Mouse (Mus musculus): ENCODE data around the gene Mapk12. TPM values are rescaled to one million over a fixed set of nuclear protein-coding genes. Genes with fewer than 3 reads are reported as not detected.
A peak's percentile ranks its signal among the peaks of the same experiment; 100 is the strongest.

Gene Mapk12
- total RNA-seq, 2 experiments from 2014 or later: 3.5 to 5.4 TPM

DNA sequence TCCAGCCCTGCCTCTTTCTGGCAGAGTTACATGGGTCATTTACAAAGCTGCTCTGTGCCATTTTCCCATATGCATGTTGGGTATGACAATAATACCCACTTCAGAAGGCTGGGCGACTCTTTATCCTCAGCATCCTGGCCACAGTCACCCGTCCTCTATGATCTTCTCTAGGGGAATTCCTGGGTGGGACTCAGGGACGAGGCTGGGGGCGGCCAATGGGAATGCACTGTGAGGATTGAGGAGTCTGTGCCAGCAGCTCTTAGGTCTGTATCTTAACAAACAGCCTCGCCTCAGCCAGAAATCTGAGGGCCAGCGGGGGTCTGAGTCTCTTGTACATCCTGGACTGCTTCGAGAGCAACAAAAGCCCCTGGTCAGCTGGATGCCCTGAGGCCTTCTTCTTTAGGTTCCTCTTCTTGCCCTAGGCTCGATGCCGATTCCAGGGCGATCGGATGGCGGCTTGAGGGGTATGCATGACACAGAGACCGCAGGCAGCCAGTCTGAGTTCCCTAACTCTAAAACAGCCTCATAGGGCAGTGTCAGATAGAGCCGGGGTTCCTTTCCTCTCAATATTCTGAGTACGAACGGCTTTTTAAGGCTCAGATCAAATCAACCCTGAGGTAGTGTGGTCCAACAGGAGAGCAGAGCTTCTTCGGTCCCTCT is 31.9 kb upstream of the Mapk12 start:
- no peak for DNase-seq (ENCODE audit: low spot score in 2 of 2)

DNA sequence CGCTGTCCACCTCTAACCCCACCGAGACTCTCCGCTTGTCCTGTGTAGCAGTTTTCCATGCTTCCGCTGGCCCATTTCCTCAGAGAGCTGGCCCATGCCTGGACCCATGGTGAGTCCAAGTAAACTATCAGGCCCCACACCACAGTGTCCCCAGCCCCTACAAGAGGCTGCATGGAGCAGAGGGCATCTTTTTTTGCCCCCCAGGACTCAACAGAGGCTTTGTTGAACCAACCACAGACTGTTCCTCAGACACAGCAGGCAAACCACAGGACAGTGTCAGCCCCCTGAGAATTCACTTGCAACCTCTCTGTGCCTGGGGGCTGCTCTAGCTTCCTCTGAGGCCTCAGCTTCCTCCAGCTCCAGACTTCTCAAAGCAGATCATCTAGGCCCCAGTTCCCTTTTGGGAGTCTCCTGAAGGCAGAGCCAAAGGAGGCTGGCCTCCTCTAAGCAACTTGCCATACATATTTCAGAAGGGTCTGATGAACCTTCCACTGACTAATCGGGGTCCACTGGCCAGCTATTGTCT is 31.1 kb upstream of the Mapk12 start:
- no peak for DNase-seq (ENCODE audit: low spot score in 2 of 2)

DNA sequence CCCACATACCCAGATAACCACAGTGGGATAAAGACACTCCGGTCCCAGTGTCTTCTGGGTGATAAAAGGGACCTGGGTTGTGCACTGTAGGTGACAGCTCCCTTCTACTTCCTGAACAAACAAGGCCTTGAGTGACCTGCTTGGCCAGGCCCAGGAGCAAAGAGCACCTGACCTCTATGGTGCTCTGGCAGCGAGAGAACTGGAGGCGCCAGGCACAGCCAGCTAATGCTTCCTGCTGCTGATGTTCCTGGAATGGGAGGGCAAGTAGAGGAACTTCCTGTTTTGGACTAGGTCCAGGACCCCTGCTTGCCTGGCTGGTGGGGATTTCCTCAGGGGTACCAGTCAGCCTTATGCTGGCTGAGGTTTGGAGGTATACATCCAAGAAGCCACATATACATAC is 29.6 kb upstream of the Mapk12 start:
- DNase-seq (ENCODE audit: low spot score in 2 of 2): no peak

DNA sequence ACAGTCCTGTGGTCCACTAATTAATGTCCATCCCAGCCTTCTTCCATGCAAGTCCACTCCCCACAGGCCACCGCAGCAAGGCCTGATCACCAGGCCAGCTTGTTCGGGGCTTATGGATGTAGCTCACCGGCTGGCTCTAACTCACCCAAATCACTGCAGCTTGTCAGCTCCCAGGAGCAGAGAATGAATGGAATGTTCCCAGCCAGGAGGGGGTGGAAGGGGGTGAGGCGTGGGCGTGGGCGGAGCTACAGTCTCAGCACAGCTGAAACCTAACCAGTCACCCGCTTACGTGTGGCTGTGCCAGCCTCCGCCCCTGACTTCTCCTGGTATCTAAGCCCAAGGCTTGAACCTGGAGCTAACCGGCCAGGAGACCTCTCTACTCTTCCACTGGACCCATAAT is 28.9 kb upstream of the Mapk12 start:
- DNase-seq (ENCODE audit: low spot score in 2 of 2): peak in 1 of 2 experiments; percentile 88

DNA sequence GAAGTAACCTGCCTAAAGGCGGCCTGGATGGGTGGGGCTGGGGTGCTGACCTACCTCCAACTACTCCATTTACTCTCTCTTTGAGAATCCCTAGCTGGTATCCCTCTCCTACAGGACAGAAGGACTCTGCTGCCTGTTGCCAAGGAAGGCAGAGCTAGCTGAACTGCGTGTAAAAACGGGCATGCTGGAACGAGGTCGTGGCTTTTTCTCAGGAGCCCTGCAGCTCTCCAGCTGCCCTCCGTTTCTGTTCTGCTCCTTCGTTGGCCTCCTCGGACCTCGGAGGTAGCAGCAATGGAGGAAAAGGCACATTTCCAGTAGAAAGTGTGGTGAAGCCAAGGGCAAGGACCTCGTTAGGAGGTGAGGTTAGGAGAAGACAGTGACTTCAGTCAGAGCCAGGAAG is 28.4 kb upstream of the Mapk12 start:
- DNase-seq (ENCODE audit: low spot score in 2 of 2): no peak

DNA sequence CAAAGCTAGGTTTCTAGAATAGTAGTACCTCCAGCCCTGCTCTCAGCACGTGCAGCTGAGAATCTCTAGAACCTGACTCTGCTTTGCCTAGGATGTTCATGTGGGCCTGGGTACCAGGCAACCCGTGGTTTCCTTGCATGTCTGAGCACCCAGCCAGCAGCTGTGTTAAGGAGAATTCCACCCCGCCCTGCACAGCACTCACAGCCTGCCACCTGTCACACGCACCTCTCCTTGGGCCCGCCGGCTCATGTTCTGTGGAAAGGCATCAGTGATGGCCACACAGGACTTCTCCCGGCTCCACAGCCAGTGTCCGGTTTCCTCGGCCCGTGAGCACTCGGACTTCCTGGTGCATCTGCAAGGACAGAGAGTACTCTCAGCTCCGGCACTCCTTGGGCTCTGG is 25.0 kb upstream of the Mapk12 start:
- no peak for DNase-seq (ENCODE audit: low spot score in 2 of 2)

DNA sequence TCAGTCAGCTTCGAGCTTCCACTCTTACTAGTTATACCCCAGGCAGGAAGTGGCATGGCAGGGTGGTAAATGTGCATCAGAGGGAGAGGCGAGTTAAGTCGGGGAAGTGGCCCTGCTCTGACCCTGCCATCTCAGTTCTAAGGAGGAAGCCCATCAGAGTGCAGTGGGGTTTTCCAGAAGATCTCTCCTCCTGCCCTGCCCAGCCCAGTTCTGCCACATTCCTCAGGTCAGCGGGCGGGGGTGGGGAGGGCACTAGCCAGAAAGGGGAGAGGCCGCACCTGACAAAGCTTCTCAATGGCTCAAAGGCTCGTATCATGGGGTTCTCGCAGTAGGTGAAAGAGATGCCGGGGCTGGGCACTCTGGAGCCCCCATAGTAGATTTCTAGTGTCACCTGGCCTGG is 20.9 kb upstream of the Mapk12 start:
- no peak for DNase-seq (ENCODE audit: low spot score in 2 of 2)

DNA sequence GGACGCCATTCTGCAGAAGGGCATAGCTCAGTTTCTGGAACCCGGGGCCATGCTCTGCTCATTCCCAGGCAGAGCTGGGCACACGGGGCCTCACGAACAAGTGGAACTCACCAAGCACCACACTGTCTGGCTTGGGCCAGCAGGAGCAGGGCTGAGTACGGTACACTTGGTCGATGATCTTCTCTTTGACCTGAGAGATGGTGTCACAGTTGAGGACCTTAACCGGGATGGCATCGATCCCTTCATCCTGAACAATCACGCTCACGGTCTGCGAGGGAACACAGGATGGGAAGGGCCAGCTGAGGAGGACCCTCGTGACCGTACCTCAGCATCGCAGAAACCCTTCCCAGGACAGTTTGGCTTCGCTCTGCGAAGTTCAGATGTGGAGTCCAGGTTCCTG is 18.0 kb upstream of the Mapk12 start:
- DNase-seq (ENCODE audit: low spot score in 2 of 2): no peak

DNA sequence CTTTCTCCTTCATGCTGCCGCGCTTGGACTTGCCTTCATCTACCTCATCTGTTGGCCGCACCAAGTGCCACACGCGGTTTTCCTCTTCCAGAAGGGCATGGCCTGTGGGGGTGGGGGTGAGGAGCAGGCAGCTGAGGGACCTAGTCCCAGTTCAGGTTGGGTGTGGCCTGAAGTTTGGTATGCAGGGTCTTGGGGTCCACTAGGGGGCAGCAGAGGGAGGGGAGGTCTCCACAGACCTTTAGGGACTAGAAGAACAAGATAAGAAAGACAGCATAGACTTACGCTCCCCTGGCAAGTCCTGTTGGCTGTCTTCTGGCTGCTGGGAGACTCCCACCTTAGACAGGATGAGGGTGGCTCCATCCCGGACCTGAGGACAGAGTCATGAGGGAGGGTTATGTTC is 17.5 kb upstream of the Mapk12 start:
- no peak for DNase-seq (ENCODE audit: low spot score in 2 of 2)

DNA sequence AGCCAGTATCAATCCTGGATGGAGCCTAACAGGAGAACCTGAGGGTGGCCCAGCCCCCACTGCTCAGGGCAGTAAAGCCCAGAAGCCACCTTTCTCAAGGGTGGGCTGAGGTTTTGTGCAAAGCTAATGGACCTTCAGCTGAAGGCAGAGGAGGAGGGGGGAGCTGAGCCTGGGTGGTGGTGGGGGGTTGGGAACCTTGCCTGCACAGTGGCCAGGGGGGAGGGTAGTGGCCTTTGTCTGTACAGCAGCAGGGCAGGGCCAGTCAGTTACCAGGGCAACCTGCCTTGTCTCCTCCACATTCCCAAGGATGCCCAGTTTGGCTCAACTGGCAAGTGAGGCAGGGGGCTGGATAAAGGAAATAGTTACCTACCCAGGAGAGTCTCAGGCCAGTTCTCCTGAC is 11.8 kb upstream of the Mapk12 start:
- DNase-seq (ENCODE audit: low spot score in 2 of 2): no peak

DNA sequence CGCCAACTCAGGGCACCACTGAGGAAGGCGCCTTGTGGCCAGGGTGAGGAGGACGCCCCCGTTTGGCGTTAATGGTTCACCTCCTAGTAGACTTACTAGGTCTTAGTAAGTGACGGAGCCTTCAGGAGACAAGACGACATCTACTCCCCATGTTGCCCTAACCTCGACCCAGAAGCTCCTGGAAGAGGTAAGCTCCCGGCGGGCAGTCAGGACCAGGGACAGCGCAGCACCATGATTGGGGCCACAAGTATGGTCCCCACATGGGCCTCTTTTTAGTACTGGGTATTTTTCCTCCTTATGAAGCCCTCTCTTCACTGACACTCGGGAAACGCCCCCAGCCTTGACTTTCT is 9.5 kb upstream of the Mapk12 start:
- no peak for DNase-seq (ENCODE audit: low spot score in 2 of 2)

DNA sequence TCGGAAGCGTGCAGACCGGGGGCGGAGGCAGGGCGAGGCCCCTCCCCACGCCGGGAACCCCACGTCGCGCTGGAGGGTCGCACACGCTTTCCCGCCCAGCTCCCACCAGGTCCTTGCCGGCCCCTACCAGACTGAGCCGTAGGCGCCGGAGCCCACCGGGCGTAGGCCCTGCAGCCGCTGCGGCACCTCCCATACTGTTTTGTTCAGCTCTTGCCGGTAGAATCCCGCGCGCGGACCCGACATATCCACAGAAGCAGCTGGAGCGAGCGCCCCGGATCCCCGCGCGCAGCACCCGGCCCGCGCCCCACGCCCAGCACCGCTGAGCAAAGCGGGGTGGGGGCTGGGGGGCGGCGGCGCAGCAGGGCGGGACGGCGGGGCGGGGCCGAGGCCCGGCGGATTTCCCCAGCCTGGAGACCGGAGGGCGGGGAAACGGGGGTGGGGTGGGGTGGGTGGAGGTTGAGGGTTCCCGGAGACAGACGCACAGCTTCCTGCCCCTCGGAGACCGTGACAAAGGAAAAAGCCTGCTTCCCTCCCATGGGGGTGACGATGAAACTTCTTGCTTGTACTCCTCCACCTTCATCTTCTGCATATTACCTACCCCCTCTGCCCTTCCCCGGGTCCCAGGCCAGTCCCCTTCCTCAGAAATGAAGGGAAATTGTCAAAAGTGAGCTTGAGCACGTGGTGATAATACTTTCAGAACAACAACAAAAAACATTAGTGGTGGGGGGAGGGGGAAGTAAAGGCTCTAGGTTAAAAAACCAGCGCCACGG is 9.0 kb upstream of the Mapk12 start, which contains the start of gene Mapk11:
Mapk11 (minus strand) TSS at position 358 of the 770 bp plus-strand sequence.
- DNase-seq (ENCODE audit: low spot score in 2 of 2): no peak

DNA sequence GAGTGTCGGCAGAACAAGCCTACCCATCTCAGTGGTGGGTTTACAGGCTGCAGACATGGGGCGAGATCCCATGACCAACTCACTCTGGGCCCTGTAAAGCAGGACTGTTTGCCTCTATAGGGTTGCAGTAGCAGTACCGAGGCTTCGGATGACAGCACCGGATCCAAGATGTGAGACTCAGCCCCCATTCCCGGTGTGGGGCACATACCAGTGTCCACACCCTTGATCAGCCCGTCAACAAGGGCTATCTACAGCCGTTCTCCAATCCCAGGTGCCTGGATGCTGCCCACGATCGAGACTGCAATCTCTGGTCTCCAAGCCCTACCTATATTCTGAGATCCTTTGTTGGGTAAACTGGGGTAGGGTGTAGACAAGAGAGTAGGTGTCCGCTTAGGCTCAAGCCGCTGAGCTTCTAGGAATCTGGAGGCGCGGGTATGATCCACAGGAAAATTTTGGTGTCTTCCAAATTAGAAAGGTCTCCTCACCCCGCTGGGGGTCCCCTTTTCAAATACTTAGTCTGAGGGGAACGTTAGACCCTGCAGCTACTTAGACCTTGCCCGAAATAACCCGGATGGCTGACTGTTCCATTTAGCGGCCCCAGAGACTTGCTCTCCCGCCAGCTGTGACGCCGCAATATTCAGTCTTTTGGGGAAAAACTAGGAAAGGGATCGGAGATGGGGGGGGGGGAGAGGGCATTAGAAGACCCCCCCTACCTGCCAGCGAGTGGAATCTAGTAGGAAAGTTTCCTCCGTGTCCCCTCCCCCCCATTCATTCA is 8.2 kb upstream of the Mapk12 start:
- no peak for DNase-seq (ENCODE audit: low spot score in 2 of 2)

DNA sequence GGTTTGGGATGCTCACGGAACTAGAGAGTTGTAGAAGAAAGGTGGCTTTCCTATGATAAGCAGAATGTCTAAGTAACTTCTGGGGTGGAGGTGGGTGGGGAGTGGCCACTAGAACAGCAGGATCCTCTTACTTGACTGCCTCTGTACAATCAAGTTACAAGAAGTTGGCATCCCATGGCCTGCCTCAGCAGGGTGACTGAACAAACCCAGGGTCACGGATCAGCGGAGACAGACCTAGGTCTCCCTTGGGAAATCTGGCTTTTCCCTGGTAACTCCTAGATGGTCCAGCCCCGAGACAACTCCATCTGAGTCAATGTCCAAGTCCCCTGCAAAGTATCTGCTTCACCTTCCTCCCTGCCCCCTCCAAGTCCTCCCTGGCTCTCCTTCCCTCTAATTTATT is 7.4 kb upstream of the Mapk12 start:
- no peak for DNase-seq (ENCODE audit: low spot score in 2 of 2)

DNA sequence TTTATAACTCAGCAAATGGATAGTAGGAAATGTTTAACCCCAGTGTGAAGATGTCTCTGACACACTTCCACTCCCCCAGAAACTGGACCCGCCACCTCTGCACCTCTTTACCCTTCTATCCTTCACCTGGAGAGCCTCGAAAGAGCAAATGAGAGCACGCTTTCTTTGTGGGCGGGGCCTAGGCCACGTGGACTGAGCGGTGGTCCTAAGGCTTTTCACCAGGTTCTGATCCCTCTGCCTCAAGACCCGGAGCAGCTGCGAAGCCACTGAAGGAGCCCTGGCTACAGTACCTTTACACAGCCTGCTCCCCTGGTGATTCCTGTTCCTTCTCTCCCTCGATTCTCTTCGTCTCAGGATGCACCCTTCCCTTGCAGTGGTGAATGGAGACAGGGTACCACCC is 7.0 kb upstream of the Mapk12 start:
- DNase-seq (ENCODE audit: low spot score in 2 of 2): no peak

DNA sequence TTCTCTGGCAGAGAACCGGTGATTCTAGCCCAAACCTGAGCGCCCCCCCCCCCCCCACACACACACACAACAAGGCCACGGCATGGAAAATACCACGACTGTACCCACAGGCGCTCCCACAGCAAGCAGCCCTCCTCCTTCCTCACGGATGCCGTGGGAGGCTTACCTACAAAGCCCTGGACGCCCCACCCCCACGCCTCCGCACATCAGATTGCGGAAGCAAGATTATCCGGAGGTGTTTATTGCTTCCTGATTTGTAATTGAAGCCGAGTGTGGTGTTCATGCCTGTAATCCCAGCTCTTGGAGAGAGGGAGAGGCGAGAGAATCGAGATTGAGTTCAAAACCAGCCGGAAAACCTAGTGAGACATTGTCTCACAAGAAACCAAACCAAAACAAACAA is 6.5 kb upstream of the Mapk12 start:
- DNase-seq (ENCODE audit: low spot score in 2 of 2): no peak

DNA sequence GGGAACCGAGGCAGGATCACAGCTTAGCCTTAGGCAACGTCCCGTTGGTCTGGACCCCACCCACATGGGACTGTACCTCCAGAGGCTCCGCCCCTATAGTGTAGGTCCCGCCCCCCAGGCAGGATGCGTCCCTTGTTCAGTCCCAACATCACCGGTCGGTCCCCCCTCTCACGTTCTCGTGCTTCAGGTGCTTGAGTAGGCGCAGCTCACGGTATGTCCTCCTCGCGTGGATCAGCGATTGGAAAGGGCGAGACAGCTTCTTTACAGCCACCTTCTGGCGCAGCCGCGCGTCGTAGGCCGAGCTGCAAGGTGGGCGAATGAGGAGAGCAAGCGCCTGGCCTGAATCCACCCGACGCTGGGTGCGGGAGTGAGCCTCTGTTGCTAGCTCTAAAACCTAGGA is 6.0 kb upstream of the Mapk12 start:
- peak in 1 of 2 experiments; percentile 35 for DNase-seq (ENCODE audit: low spot score in 2 of 2)

DNA sequence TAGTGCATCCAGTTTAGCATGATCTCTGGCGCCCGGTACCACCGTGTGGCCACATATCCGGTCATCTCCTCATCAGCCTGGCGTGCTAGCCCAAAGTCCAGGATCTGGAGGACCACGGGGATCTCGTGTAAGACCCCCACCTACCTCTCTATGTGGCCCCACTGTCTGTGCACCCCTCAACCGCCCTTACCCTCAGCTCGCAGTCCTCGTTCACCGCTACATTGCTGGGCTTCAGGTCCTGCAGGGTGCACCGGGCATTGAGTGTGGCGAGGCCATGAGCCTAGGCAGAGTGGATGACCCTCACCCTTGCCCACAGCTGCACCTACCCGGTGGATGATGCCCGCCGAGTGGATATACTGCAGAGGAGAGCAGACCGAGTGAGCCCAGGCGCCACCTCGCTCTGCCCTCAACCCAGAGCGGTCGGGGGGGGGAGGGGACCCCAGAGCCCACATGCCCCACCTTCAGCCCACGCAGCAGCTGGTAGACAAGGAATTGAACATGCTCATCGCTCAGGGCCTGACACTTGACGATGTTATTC is 5.4 kb upstream of the Mapk12 start:
- DNase-seq (ENCODE audit: low spot score in 2 of 2): no peak

DNA sequence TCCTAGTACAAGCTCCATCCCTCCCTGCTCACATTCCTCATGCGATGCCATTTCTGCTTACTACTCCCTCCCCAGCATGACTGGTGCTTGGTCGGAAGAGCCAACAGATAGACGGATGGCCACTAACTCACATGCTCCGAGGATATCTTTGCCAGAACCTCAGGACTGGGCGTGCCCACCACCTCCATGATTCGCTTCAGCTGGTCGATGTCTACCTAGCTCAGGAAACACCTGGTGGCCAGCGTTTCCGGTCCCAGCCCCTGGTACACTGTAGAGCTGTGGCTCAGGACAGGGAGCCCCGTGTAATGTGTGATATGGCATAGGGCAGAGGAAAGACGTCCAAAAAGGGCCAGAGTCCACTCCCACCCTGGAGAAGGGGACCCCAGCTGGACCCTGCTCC is 4.5 kb upstream of the Mapk12 start:
- no peak for DNase-seq (ENCODE audit: low spot score in 2 of 2)

DNA sequence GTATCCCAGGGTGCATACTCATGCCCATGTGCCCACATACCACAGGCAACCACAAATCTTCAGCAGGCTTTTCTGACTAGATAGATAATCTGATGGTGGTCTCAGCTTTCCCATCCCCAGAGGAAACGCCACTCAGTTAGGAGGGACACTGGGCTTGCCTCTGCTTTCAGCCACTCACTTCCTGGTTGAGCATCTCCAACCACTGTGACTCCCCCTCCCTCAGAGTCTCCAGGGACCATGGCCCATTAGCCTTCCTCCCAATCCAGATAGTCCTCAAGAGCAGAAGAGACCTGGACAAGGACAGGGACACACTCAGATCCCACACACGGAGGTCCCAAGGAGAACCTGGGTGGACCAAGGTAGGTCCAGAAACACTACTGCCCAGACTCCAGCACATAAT is 2.6 kb upstream of the Mapk12 start:
- DNase-seq (ENCODE audit: low spot score in 2 of 2): no peak

DNA sequence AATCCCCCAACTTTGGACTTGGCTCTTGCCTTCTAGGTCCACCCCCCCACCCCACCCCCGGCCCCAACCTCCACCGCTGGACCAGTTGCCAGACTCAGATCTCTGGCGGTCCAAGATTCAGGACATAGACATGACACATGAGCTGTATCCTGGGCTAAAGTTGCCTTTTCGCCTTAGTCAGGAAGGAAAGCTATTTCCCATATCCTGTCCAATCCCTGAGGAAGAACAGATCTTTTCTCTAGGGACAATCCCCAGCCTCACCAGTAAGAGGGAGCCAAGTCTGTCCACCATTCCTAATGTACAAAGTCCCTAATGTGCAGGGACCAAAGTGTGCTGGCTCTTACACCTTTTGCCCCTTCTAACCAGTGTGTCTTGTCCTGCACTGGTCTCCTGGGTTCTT is 1.4 kb upstream of the Mapk12 start:
- no peak for DNase-seq (ENCODE audit: low spot score in 2 of 2)

DNA sequence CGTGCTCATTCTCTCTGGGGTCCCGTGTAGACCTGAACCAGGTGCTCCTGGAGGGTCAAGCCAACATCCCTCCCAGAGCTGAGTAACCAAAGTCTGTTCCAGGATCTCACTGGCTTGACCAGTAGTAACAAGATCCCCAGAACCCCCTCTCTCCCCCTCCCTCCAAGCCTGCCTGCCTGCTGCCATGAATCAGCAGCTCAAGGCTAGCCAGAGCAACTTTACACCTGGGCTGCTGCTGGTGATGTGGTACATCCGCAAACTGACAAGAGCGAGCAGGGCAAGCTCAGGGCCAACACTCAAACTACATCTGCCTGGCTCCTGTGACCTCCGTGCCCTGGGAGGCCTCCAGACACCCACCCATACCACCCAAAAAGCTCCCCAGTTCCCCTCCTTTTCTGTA is 940 bp upstream of the Mapk12 start:
- DNase-seq (ENCODE audit: low spot score in 2 of 2): no peak
